Mouse (Mus musculus) CD4-positive helper T cell, adult 2 months (primary cell): Measurements from ENCODE around the gene Cercam.
"Not testable (repeated sequence)": the region's sequence is repeated elsewhere in the genome, so short reads cannot be mapped to it uniquely, and the experiment has no call there.

Experiments used
- DNase-seq: peaks from one replicate; pipeline ENCODE4 v3.0.0-alpha.2; 2012; ENCODE audit warnings: low read depth, missing footprints, low spot score

The Cercam gene

DNA sequence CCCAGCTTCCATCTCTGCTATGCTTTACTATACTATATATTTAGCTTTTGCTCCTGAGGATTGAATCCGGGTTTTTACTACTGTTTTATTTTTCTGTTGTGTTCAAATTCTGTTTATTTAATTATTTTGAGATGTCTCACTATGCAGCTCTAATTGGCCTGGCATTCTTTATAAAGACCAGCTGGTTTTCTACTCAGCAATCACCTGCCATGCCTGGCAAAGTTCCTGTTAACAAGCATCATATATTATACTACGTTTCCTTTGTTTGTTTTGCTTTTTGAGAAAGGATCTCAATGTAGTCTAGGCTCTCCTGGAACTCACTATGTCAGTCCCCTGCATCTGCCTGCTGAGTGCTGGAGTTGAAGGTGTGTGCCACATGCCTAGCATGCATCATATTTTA is 28.4 kb downstream of the Cercam start:
- DNase-seq = no peak

- DNase-seq = no peak
Measured at GRCm38 (mm10) chr2:29898081-29898480, 29.1 kb downstream of the Cercam start.

DNA sequence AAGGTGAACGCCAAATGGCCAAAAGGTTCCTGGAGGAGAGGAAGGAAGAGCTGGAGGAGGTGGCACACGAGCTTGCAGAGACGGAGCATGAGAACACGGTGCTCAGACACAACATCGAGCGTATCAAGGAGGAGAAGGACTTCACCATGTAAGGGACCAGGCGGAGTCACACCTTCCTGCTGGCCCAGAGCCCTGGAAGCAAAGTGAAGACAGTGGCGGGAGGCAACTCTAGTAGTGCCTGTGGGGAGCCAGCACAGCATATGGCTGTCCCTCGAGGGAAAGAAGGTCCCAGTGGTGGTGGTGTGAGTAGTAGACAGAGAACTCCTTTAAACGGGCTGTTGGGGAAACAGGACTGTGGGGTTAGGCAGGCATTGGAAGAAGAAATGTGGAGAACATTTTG is 33.2 kb downstream of the Cercam start:
- DNase-seq = no peak

DNA sequence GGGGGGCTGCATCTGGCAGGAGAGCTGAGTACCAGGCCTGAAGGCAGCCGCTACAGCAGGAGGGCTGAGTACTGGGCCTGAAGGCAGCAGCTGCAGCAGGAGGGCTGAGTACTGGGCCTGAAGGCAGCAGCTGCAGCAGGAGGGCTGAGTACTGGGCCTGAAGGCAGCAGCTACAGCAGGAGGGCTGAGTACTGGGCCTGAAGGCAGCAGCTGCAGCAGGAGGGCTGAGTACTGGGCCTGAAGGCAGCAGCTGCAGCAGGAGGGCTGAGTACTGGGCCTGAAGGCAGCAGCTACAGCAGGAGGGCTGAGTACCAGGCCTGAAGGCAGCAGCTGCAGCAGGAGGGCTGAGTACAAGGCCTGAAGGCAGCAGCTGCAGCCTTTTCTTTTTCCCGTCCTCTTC is 39.2 kb downstream of the Cercam start:
- DNase-seq = not testable (repeated sequence)

DNA sequence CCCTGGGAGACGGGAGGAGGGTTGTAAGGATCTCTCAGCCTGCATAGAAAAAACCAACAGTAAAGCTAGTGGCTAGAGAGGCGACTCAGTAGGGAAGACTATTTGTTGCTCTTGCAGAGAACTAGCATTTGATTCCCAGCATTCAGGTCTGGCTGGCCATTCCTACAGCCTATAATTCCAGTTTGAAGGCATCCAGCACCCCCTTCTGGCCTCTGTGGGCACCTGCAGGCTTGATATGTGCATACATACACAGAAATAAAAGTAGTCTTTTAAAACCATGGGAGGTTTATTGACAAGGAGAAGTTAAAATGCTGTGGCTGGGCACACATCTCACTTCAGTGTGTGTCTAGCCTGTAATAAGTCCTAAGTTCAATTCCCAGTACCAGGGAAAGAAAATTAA is 41.1 kb downstream of the Cercam start:
- DNase-seq = no peak

- DNase-seq = no peak
Measured at GRCm38 (mm10) chr2:29917621-29918020, 48.7 kb downstream of the Cercam start.

DNA sequence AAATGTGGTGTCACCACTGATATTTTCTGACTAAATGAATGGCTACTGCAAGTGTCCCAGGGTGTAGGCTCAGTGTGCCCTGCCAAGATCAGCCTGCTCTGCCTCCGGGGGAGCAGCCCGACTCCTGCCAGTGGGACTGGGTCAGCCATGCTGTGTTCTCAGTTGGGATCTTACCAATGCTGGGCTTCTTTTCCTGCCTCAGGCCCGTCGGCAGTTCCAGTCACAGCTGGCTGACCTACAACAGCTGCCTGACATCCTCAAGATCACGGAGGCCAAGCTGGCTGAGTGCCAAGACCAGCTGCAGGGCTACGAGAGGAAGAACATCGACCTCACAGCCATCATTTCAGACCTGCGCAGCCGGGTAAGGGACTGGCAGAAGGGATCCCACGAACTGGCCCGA is 53.0 kb downstream of the Cercam start:
- DNase-seq = no peak

DNA sequence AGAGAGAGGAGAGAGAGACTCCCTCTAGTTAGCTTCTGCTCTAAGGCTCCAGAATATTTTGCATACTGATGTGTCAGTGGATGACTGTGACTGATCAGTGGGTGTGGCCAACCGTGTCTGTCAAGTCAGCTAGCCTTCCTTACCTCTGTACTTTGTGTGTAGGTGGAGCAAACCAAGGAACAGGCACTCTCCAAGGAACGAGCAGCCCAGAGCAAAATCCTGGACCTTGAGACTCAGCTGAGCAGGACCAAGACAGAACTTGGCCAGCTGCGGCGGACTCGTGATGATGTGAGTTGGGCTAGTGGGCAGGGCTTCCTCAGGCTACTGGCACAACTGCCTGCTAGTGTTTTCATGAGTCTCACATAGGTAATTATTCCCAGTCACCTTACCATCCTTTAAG is 57.6 kb downstream of the Cercam start:
- DNase-seq = no peak

DNA sequence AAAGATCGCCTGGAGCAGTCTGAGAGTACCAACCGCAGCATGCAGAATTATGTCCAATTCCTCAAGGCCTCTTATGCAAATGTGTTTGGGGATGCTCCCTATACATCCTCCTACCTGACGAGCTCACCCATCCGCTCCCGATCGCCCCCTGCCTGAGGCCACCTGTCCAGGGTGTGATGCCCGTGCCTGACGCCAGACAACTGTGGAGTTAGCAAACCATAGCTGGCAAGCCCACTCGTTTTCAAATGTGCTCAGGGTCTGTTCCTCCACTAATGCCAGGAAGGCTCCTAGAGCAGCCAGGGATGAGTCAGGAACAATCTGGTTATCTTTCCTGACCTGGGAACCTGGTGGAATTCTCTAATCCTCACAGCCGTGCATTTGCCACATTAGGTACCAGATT is 61.5 kb downstream of the Cercam start:
- no peak for DNase-seq

- DNase-seq = no peak
Measured at GRCm38 (mm10) chr2:29931194-29931593, 62.2 kb downstream of the Cercam start.
